Mouse (Mus musculus) ovary, adult 2 months (tissue): ENCODE data around the gene Ttc39b. TPM values are rescaled to one million over a fixed set of nuclear protein-coding genes. Genes with fewer than 3 reads are reported as not detected.

Experiments used
- polyA plus RNA-seq: library from polyadenylated mRNA; depleted of rRNA; stranded (reverse); fragments of >200 nt; gene quantifications from 2 replicates; pipeline ENCODE4 v1.2.3, GENCODE M21; 2012; rRNA removed

Gene Ttc39b
- 3.1 and 3.2 TPM in 2 replicates for polyA plus RNA-seq

DNA sequence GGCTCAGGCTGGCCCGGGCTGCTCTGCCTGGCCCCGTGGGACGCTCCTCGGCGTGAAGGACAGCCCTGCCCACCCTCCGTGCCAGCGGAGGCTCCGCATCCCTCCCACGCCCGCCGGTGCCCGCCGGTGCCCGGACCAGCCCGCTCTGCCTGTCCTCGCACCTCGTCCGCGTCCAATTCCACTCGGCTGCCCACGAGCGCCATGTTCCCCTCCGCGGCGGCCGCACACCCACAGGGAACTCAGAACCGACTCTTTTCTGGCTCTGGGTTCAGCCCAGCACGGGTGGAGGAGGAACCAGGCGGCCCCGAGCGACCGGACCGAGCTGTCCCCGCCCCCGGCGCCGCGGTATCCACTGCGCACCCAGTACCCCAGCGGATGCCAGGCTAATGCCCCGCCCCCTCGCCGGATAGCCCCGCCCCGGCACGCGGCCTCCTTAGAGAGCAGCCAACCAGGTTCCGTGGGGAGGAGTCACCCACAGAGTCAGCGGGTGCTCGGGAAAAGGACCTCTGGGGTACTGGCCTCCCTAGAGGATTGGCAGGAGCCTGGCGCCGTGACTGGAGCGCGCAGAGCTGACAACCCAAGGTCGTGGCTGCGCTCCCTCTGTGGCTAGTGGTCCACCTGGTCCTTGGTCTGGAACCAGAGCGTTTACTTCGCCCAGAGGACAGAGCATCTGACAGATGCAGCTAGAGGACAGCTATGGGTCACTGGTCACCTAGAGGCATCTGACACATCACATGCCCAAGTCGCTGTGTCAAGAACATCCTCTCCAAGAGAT lies at the start of gene Ttc39b:
Gene Ttc39b (minus strand): TSS at position 346 of the 775 bp plus-strand sequence.

Other genes with a start within 250 kb of the Ttc39b start
- gene Snapc3, start 93.5 kb upstream of the Ttc39b start, polyA plus RNA-seq: 22.9 and 29.3 TPM in 2 replicates
- gene Psip1, start 162.2 kb upstream of the Ttc39b start, polyA plus RNA-seq: 95.4 and 106 TPM in 2 replicates
- 1.4 and 1.7 TPM in 2 replicates for gene Ccdc171, start 201.3 kb upstream of the Ttc39b start, polyA plus RNA-seq